Mouse (Mus musculus) layer of hippocampus, adult 11-12 months (tissue): ENCODE results near the gene Tmc2.

Experiments used
- DNase-seq: peaks from one replicate; pipeline ENCODE4 v3.0.0; 2022; ENCODE audit warnings: low spot score

The Tmc2 gene

GRCm38 (mm10) chr2:130194894-130195293 lies at the start of gene Tmc2:
Gene Tmc2, plus strand, starts transcription at chr2:130195194.
- no peak for DNase-seq

DNA sequence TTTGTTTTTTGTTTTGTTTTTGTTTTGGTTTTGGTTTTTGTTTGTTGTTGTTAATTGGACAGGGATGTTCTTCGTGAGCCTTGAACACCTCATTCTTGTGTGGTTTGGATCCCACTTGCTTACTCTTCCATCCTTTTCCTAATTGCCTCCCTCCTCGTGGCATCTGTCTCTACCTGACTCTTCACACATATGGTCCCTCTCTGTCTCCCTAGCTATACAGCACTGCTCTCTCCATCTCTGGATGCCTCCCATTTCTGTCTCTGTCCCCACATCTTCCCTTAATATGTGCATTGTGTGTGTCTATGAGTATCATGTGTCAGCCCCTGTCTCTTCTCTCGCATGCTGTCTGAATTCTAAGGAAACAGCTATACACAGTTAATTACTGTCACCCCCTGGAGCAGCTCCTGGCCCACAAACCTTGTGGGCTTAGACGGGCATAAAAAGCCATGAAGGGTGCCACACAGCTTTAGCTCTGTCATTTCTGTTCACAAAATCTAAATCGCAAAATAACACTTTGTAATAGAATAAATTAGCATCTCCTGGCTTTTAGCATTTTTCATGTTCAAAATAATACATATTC lies 48.8 kb upstream of the Tmc2 start:
- DNase-seq, result no peak

DNA sequence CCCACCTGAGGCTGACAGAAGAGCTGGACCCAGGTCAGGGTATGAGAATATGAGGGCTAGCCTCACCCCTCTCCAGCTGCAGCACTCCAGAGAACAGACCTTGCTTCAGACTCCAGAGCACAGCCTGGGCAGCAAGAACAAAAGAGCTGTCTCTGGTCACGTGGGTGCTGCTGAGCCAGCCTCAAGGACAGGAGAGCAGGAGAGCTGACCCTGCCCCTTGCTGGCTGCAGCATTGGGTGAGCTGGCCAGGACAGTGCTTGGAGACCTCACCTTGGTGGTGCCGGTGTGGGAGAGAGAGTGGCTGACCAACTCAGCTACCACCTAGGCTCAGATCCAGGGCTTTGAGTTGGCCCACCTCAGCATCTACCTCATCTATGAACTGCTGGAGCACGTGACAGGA lies 39.8 kb upstream of the Tmc2 start:
- DNase-seq, result no peak

DNA sequence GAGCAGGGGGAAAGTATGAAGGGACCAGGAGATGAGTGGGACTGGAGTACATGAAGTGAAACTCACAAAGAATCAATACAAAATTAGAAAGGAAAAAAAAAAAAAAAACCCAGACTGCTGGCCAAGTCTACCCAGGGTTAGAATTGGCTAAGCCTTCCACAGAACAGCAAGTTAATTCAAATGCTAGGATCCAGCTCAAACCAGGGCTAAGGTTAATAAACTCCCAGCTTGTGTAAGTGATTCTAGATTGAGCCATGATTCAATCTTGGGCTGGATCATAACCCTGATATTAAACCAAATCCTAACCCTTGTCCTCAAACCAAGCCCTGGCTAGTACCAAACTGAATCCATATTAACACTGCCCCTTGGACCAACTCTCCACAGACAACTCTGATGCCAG lies 39.1 kb upstream of the Tmc2 start:
- DNase-seq, result no peak

DNA sequence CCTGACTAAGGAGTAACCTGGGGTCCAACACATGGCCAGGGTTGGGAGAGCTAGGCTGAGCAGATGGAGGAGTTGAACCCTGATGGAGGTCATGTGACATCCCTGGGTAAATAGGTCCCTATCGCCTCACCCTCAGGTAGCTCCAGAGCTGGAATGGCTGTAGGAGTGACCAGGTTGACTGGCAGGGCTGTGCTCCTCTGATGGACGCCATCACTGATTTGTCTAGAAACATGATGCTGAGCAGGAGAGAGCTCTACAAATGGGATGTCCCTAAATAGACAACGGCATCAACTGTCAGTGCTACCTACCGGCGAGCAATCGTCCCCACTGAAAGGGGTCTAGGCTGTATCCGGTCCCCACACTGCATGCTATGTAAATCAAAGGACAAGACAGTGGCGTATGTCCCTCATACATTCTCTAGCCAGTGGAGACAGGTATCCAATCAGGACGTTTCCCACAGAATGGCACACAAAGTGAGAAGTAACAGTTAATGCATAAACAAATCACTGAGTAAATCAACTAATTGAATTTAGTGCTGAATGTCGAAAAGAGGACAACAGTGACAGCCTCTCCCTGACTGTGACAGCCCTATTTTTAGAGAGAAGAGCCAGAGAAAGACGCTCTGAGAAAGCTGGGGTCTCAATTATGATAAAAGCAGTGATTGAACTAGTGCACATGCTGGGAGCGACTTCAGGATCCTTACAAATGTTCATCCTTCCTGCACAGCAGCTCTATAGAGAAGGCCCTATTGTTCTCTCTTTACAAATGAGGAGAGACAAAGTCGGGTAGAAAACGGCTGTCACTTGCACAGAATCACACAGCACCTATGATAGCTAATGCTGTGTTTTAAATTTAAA lies 37.5 kb upstream of the Tmc2 start:
- DNase-seq, result no peak

DNA sequence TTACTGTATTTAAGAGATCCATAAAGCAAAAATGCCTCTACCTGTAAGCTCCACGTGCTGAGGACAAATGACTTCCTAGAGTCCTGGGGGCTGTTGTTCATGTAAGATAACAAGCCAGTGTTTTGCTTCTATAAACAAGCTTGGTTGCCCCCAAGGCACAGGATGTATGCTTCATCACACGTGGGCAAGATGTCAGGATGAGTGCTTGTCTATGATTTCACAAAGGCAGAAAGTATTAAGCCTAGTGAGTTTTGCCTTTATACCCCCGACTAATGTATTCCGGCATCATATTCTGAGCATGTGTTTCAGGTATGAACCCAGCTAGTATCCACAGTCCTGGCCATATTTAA lies 36.9 kb upstream of the Tmc2 start:
- DNase-seq, result no peak

DNA sequence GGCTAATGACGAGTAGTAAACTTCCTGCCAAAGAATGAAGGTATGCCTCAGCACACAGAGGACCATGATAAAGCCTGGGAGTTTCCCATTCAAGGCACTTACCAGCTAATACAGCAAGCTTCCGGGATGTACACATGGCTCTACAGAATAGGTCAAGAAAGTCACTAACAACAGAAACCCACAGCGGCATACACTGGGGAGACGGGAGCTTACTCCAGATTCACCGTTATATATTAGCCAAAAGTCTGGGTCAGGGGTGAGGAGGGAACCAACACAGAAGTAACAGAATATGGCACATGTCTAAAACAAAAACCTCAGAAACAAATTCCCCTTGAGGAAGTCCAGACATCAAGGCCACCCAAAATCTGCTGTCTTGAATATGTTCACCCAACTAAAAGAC lies 32.3 kb upstream of the Tmc2 start:
- no peak for DNase-seq

GRCm38 (mm10) chr2:130166311-130167214 lies 28.4 kb upstream of the Tmc2 start:
- DNase-seq, result peak; percentile 56

DNA sequence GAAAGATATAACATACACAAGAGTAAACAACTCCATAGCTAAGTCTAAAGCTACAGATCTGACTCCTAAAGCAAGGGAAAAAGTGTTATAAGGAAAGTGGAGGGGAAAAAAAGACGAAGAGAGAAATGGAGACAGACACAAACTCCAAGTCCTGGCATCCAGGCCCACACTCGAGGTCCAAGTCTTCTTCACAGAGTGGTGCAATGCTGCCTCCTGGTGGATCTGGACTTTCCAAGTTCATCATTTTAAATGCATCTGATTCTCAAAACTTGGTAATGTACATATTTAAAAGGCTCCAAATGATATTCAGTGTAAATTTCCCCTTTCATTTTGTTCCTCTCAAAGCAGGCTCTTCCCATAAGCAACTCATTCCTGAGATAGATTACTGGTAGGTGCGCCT lies 27.1 kb upstream of the Tmc2 start:
- DNase-seq, result peak; percentile 73

DNA sequence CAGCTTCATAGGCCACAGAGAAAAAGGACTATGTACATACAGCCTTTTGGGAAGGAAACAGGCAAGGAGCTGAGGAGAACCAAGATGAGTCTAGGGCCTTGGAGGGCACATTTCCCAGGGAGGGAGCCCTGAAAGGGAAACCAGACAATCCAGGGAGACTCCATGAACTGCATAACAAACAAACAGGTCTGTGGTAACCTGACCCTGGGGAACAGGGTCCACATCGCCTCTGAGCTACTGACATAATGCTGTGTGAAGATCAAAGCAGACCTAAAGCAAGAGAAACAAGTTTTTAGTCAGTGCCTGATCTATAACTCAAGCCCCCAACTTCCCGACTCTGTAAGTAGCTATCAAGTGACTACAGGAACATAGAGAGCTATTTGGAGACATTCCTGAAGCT lies 23.3 kb upstream of the Tmc2 start:
- no peak for DNase-seq

GRCm38 (mm10) chr2:130176820-130177219 lies 18.2 kb upstream of the Tmc2 start:
- no peak for DNase-seq

- DNase-seq, result no peak
These were observed 16.7 kb upstream of the Tmc2 start for GRCm38 (mm10) chr2:130178381-130178705.

DNA sequence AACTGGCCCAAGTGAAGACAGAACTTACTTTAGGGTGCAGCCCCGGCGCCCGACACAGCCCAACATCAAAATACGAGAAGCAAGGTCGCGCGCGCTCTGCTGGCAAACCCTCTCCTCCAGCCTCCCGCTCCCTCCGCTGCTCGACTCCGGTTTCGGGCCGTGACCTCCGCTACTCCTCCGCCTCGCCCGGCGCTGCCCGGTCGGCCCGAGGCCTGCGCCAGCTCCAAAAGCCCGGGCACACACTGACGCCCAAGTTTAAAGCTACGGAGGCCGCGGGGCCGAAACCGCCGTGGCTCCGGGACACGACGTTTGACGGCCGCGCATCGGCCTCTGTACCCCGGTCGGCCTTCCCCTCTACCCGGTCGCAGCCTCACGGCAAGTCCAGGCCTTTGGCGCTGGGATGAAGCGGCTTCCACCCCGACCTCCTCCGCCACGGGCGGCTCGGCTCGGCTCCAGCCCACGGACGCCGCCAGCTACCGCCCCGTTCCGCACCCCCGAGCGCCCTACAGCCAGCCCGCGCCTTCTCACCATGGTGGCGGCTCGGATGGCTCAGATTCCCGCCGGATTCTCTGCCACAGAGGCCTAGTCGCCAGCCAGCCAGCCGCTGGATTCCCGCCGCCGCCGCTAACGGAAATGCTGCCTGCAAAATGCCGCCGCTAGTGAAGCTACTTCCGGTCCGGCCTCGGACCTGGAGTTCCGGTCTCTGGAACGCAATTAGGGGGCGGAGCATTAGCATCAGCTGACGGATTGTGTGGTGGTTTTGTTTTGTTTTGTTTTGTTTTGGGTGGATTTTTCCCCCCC lies 16.1 kb upstream of the Tmc2 start, which contains the start of gene Snrpb:
Gene Snrpb (minus strand): TSS at position 698 of the 801 bp plus-strand sequence.
- DNase-seq, result peak; percentile 88

- DNase-seq, result no peak
These were observed 15.4 kb upstream of the Tmc2 start for GRCm38 (mm10) chr2:130179507-130180019.

GRCm38 (mm10) chr2:130188391-130188790 lies 6.6 kb upstream of the Tmc2 start:
- DNase-seq, result no peak

DNA sequence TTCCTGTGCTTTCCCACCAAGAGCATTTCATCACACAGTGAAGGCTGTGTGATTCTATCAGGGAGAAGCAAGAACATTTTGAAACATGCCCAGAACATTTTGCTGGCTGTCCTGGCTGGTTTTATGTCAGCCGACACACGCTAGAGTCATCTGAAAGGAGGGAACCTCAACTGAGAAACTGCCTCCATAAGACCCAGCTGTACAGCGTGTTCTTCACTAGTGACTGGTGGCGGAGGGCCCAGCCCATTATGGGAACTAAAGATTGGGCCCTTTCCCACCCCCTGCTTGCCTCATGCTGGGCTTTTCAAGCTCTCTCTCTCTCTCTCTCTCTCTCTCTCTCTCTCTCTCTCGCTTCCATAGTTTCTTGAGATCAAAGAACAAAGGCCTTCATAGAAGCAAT lies 6.0 kb downstream of the Tmc2 start:
- no peak for DNase-seq

GRCm38 (mm10) chr2:130207376-130207775 lies 12.4 kb downstream of the Tmc2 start:
- DNase-seq, result no peak

DNA sequence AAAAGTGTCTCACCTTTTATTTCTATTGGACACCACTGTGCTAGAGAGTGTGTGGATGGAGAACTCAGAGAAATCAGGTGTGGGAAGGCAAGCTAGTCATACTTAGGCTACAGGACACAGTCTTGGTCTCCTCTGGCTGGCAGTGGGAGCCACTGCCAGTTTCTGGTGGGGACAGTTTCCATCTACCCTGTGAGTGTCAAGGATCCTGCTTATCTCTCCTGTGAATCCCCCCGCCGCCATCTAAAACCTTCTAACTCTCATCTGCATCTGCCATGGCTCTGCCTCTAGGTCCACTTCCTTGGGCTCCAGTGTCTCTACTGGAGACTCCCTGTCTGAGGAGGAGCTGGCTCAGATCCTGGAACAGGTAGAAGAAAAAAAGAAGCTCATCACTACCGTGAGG lies 13.0 kb downstream of the Tmc2 start:
- DNase-seq, result no peak

- DNase-seq, result no peak
These were observed 14.6 kb downstream of the Tmc2 start for GRCm38 (mm10) chr2:130209636-130210035.

DNA sequence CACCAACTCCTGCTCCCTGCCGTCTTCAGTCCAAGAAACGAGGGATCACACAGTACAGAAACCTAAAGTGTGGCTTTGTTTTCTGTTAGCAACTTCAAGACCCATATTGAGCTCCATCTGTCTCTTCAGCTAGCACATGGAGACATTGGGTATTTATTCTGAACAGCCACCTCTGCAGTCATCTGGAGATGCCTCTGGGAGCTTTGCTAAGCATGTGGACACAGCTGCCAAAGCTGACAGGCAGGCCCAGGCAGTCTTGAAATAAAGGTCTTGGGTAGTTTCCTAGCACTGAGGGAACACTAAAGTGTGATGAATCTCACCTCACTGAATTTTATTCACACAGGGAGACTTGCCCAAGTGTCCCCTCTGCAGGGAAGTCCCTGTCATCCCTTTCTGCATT lies 16.6 kb downstream of the Tmc2 start:
- DNase-seq, result peak; percentile 15

DNA sequence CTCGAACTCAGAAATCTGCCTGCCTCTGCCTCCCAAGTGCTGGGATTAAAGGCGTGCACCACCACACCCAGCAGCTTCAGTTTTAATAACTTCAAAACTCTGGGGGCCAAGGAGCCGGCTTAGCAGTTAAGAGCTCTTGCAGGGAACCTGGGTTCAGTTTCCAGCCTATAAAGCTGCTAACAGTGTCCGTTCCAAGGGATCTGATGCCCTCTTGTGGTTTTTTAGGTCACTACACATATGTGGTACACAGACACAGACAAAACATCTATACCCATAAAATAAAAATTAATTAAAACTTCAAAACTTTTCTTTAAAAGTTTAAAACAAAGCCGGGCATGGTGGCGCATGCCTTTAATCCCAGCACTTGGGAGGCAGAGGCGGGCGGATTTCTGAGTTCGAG lies 51.9 kb downstream of the Tmc2 start:
- DNase-seq, result peak; percentile 42

- no peak for DNase-seq
These were observed 53.2 kb downstream of the Tmc2 start for GRCm38 (mm10) chr2:130248226-130248625.
